Mouse (Mus musculus): Measurements from ENCODE around the gene Fosl2. TPM values are rescaled to one million over a fixed set of nuclear protein-coding genes. Genes with fewer than 3 reads are reported as not detected.

Gene Fosl2
- polyA plus RNA-seq, 1 experiment = 9.2 TPM

DNA sequence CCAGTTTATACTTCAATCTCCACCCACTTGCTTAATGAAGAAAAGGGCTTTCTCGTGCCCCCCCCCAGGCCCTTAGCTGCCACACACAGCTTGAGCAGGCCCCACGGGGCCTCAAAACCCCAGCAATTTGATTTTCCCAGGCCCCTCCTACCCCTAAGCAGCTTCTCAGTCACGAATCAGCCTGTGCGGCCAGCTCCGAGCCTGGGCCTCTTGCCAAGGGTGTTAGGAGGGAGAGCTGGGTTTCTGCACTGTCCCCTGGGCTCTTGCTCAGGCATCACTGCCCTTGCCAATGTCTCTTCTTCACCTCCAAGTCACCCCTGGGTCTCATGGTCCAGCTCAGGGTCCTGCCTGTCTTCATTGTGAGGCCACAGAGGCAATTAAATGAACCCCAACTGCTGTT, 33.1 kb upstream of the Fosl2 start:
- H3K27ac ChIP-seq (ENCODE audit: control insufficient read depth, insufficient read depth, low read length) = no peak overlapping the region
- TF ChIP-seq POLR2A (IDR thresholded peaks at IDR 0.05; ENCODE audit: control insufficient read depth, extremely low read depth, insufficient read depth, low read length, poor library complexity) (no peak), CTCF (IDR thresholded peaks at IDR 0.05; ENCODE audit: borderline replicate concordance, control insufficient read depth, extremely low read depth, insufficient read depth, low read length, poor library complexity) (no peak)
- H3K4me3 ChIP-seq (ENCODE audit: control insufficient read depth, insufficient read depth, low read length) = no peak overlapping the region
- WGBS = 77% methylated on average over 5 of the region's 5 CpGs
- no peaks in the 10 kb centered on the region for H3K36me3 ChIP-seq (ENCODE audit: control insufficient read depth, insufficient read depth, low read length)
- no peaks in the 10 kb centered on the region for H3K27me3 ChIP-seq (ENCODE audit: control insufficient read depth, insufficient read depth, low read length)
- H3K4me1 ChIP-seq (replicated peaks; ENCODE audit: control insufficient read depth, insufficient read depth, low read length) = peaks cover 18% of the 10 kb centered on the region
- no peak for DNase-seq

DNA sequence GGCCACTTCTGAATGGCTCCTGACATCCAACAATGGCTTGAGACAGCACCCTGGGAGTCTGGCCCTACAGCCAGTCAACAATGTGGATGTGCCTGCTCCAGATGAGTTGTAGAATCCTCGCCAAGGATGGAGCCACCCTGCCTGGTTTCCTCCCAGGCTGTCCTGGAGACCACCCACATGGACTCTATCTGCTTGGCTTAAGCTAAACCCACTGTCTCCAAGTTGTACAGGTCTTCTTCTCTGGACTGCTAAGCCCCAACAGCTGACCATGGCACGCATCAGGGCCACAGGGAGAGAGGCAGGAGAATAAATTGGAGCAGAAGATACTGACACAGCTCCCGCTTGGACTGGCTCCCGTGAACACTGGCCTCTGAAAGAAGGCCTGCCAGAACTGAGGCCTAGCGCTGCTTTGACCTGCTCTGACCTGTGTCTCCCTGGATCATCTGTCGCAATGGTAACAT, 32.6 kb upstream of the Fosl2 start:
- no peak for DNase-seq
- WGBS = 91% methylated on average over 6 of the region's 6 CpGs
- no peaks in the 10 kb centered on the region for H3K27me3 ChIP-seq (ENCODE audit: control insufficient read depth, insufficient read depth, low read length)
- no peak overlapping the region for H3K27ac ChIP-seq (ENCODE audit: control insufficient read depth, insufficient read depth, low read length)
- TF ChIP-seq CTCF (IDR thresholded peaks at IDR 0.05; ENCODE audit: borderline replicate concordance, control insufficient read depth, extremely low read depth, insufficient read depth, low read length, poor library complexity) (no peak), POLR2A (IDR thresholded peaks at IDR 0.05; ENCODE audit: control insufficient read depth, extremely low read depth, insufficient read depth, low read length, poor library complexity) (no peak)
- H3K4me3 ChIP-seq (ENCODE audit: control insufficient read depth, insufficient read depth, low read length) = no peak overlapping the region
- peaks cover 18% of the 10 kb centered on the region for H3K4me1 ChIP-seq (replicated peaks; ENCODE audit: control insufficient read depth, insufficient read depth, low read length)
- H3K36me3 ChIP-seq (ENCODE audit: control insufficient read depth, insufficient read depth, low read length) = no peaks in the 10 kb centered on the region

GRCm38 (mm10) chr5:32103545-32103944, 32.1 kb upstream of the Fosl2 start:
- WGBS = 95% methylated on average over 1 of the region's 1 CpGs
- Histone ChIP-seq H3K27ac (ENCODE audit: control insufficient read depth, insufficient read depth, low read length) (no peak overlapping the region), H3K27me3 (ENCODE audit: control insufficient read depth, insufficient read depth, low read length) (no peaks in the 10 kb centered on the region), H3K4me1 (replicated peaks; ENCODE audit: control insufficient read depth, insufficient read depth, low read length) (peaks cover 18% of the 10 kb centered on the region), H3K4me3 (ENCODE audit: control insufficient read depth, insufficient read depth, low read length) (no peak overlapping the region), H3K36me3 (ENCODE audit: control insufficient read depth, insufficient read depth, low read length) (no peaks in the 10 kb centered on the region)
- DNase-seq = no peak
- TF ChIP-seq POLR2A (IDR thresholded peaks at IDR 0.05; ENCODE audit: control insufficient read depth, extremely low read depth, insufficient read depth, low read length, poor library complexity) (no peak), CTCF (IDR thresholded peaks at IDR 0.05; ENCODE audit: borderline replicate concordance, control insufficient read depth, extremely low read depth, insufficient read depth, low read length, poor library complexity) (no peak)

DNA sequence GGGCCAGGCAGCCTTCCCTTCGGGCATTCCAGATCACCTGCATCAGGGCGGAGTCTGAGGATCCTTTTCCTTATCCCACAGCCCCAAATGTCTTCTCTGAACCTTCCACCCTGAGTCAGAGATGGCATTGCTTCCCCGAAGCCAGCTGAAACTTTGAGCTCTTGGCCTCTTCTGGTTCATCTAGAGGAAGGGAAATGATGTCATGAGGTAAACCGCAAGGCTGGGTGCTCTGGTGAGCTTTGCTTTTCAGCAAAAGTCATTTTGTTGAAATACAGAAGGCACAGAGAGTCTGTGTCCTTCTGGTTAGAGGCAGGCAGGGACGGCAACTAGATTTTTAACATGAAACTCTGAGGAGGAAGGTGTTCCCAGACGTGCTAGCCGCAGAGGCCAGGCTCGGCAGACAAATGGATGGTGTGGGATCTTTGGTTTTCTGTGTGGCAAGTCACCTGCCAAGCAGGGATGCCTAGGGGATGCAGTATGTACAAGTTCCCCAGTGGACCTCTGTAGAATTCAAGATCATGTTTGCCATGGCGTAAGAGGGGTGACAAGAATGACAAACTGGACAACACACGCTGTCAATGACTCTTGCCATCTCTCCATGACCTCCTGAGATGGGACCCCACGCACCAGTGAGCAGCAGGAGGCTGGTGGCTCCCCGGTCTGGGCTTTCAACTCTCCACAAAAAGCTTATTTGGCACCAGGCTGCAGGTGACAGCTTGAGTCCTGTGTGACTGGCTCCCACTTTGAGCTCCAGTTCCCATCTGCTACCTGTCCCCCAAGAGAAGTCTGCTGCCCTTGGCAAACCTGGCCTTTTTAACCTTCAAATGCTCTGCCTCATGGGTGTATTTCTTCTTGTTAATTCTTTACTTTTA, 31.2 kb upstream of the Fosl2 start:
- TF ChIP-seq POLR2A (IDR thresholded peaks at IDR 0.05; ENCODE audit: control insufficient read depth, extremely low read depth, insufficient read depth, low read length, poor library complexity) = no peak
- TF ChIP-seq CTCF (IDR thresholded peaks at IDR 0.05; ENCODE audit: borderline replicate concordance, control insufficient read depth, extremely low read depth, insufficient read depth, low read length, poor library complexity) = no peak
- no peaks in the 10 kb centered on the region for H3K27me3 ChIP-seq (ENCODE audit: control insufficient read depth, insufficient read depth, low read length)
- DNase-seq = peak; percentile 63

GRCm38 (mm10) chr5:32106473-32107140, 29.0 kb upstream of the Fosl2 start:
- no peak overlapping the region for H3K27ac ChIP-seq (ENCODE audit: control insufficient read depth, insufficient read depth, low read length)
- DNase-seq = no peak
- H3K4me3 ChIP-seq (ENCODE audit: control insufficient read depth, insufficient read depth, low read length) = no peak overlapping the region
- peaks cover 27% of the 10 kb centered on the region for H3K4me1 ChIP-seq (replicated peaks; ENCODE audit: control insufficient read depth, insufficient read depth, low read length)
- 98% methylated on average over 5 of the region's 5 CpGs for WGBS
- no peaks in the 10 kb centered on the region for H3K27me3 ChIP-seq (ENCODE audit: control insufficient read depth, insufficient read depth, low read length)
- TF ChIP-seq POLR2A (IDR thresholded peaks at IDR 0.05; ENCODE audit: control insufficient read depth, extremely low read depth, insufficient read depth, low read length, poor library complexity) (no peak), CTCF (IDR thresholded peaks at IDR 0.05; ENCODE audit: borderline replicate concordance, control insufficient read depth, extremely low read depth, insufficient read depth, low read length, poor library complexity) (no peak)
- no peaks in the 10 kb centered on the region for H3K36me3 ChIP-seq (ENCODE audit: control insufficient read depth, insufficient read depth, low read length)

More for the DNA sequence above, 31.2 kb upstream of the Fosl2 start:
- Histone ChIP-seq H3K36me3 (ENCODE audit: control insufficient read depth, insufficient read depth, low read length) (no peaks in the 10 kb centered on the region), H3K27ac (ENCODE audit: control insufficient read depth, insufficient read depth, low read length) (no peak overlapping the region), H3K4me3 (ENCODE audit: control insufficient read depth, insufficient read depth, low read length) (no peak overlapping the region), H3K4me1 (replicated peaks; ENCODE audit: control insufficient read depth, insufficient read depth, low read length) (peaks cover 18% of the 10 kb centered on the region)
- WGBS = 12% methylated on average over 12 of the region's 12 CpGs

DNA sequence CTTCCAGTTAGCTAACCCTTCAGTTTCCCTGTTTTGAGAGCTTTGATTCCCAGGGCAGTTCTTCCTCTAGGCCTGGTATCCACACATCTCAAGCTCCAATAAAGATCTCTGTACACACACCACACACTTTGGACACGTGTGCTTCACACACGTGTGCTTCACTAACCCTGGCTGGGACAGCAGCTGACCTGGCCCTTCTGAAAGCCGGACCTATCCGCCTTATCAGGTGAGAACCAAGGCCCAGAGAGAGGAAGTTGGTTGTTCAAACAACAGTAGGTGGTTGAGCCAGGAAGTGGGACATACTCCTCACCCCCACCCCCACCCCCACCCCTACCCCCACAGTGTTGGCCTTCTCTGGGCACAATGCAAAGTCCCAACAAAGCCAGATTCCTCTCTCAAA, 24.9 kb upstream of the Fosl2 start:
- H3K27me3 ChIP-seq (ENCODE audit: control insufficient read depth, insufficient read depth, low read length) = no peaks in the 10 kb centered on the region
- TF ChIP-seq CTCF (IDR thresholded peaks at IDR 0.05; ENCODE audit: borderline replicate concordance, control insufficient read depth, extremely low read depth, insufficient read depth, low read length, poor library complexity) (no peak), POLR2A (IDR thresholded peaks at IDR 0.05; ENCODE audit: control insufficient read depth, extremely low read depth, insufficient read depth, low read length, poor library complexity) (no peak)
- no peak for DNase-seq
- H3K4me3 ChIP-seq (ENCODE audit: control insufficient read depth, insufficient read depth, low read length) = no peak overlapping the region
- no peaks in the 10 kb centered on the region for H3K36me3 ChIP-seq (ENCODE audit: control insufficient read depth, insufficient read depth, low read length)
- H3K27ac ChIP-seq (ENCODE audit: control insufficient read depth, insufficient read depth, low read length) = no peak overlapping the region
- peaks cover 12% of the 10 kb centered on the region for H3K4me1 ChIP-seq (replicated peaks; ENCODE audit: control insufficient read depth, insufficient read depth, low read length)
- WGBS = 23% methylated on average over 4 of the region's 4 CpGs
